Mouse (Mus musculus): ENCODE results near the gene Hdac9.

DNA sequence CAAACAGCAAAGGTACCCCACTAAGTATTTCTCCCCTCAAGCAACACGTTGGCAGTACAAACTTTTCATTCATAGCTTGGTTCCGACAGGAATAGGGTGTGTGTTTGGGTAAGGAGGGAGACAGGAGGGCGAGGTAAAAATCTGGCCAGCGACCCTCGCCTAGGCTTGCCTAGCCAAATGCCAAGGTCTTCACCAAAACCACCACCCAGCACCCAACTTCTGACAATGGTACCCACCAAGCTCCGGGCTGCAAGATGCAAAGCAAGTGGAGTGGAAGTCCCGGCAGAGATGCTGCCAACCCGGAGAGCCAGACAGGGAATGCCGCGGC is 10.6 kb downstream of the Hdac9 start:
- TF ChIP-seq CTCF (IDR thresholded peaks at IDR 0.05; ENCODE audit: control insufficient read depth, insufficient read depth, low read length), result no peak
- no peak for TF ChIP-seq POLR2A (IDR thresholded peaks at IDR 0.05; ENCODE audit: borderline replicate concordance, control insufficient read depth, low read depth, low read length)
